Mouse (Mus musculus): ENCODE data around the gene Rnf130.
A peak's percentile ranks its signal among the peaks of the same experiment; 100 is the strongest.

DNA sequence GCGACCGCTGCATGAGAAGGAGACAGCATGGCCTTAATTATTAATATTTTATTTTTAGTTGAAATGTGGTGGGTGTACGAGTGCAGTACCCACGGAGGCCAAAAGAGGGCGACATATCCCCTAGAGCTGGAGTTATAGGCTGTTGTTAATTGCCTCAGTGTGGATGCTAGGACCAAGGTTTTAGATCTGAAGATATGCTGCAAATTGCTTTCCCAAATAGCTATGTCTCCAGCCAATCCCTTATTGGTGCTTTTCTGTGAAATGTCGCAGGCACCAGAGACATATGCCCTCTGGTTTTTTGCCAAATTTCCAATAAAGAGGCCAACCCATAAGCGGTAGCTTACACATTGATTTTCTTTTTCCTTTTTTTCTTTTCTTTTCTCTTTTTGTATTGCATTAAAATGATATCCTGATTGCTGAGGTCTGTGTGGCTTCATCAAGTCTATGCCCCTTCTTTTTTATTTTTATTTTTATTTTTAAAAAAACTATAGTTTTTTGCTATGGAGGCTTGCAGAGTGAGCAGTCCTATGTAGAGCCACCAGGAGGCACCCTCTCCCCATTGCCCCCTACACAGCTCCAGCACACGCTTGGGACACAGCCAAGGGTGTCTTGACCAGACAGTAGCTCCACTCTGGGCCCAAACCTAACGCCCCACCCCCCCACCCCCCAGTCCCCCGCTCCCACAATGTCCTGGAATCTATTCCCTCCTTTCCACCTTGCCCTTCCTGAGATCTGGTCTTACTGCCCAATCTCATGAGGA, 38.7 kb upstream of the Rnf130 start:
- TF ChIP-seq POLR2A (IDR thresholded peaks at IDR 0.05; ENCODE audit: low read depth, low read length) (no peak), CTCF (IDR thresholded peaks at IDR 0.05; ENCODE audit: borderline replicate concordance, insufficient read depth, low read length) (peak; percentile 59; the same call in 1 of the 2 replicates)

Measured in embryonic fibroblast, embryonic 13.5 days (primary cell).